Mouse (Mus musculus): ENCODE data around the gene Slc7a6.

Gene Slc7a6

DNA sequence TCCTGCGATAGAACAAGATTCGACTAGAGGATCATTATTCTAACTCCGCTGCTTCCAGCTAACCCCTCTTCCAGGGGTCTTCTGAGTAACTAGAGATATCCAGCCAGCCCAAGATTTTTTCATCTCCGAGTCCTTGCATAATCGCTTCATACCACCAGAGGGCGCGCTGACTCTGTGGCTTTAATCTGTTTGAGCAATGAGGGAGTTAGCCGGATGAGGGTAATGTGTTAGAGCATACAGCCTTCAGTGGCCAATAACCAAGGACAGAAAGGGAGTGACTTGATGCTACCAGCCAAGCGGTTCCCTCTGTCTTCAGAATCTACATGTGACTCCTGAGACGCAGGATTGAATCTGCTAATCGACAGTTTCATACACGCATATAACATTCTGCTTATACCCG is 27.9 kb upstream of the Slc7a6 start:
- peak; percentile 74 for DNase-seq

DNA sequence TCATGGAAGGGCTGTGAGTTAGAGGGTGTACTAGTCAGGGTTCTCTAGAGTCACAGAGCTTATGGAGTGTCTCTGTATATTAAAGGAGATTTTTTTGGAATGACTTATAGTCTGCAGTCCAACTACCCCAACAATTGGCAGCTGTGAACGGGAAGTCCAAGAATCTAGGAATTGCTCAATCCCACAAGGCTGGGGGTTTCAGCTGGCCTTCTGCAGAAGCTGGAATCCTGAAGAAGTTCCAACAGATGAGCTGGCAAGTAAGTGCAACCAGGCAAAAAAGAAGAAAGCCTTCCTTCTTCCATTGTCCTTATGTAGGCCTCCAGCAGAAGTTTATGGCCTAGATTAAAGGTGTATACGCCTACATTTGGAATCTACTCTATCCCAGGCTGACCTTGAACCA is 23.3 kb upstream of the Slc7a6 start:
- DNase-seq, result no peak

DNA sequence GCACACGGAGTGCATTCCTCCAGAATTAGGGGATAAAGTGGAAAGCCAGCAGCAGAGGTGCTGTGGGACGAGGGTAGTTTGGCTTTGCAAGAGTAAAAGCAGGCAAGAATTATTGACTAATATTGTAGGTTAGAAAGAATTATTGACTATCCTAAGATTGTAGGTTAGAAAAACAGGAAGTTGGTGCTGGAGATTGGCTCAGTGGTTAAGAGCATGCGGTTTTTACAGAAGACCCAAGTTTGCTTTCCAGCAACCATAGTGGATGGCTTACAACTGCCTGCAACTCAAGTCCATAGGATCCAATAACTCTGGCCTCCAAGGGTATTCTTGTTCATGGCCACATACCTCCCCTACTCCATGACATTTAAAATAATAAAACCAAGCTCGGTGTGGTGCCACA is 22.6 kb upstream of the Slc7a6 start:
- DNase-seq, result no peak

DNA sequence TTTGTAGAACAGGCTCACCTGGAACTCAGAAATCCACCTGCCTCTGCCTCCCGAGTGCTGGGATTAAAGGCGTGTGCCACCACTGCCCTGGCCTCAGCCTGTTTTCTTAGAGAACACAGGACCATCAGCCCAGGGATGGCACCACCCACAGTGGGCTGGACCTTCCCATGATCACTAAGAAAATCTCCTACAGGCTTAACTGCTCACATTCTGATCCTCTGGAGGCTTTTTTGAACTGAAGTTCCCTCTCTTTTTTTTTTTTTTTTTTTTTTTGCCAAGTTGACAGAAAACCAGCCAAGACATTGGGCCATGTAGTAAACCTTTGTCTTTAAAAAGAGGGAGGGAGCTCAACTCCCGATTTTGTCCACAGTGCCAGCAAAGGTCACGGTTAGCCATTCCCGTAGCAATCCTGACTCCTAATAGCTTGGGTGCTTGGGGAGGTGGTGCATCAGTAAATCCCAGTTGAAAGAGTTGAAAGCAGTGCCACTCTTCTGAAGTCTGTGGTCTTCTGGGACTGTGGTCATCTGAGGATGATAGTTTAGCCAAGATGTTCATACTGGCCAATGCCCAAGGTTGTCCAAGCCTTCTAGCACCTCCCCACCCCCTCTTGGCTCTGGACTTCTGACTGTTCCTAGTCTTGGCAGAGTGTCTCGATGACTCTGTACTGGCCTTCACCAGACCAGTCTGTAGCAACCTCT is 20.6 kb upstream of the Slc7a6 start:
- DNase-seq, result no peak

DNA sequence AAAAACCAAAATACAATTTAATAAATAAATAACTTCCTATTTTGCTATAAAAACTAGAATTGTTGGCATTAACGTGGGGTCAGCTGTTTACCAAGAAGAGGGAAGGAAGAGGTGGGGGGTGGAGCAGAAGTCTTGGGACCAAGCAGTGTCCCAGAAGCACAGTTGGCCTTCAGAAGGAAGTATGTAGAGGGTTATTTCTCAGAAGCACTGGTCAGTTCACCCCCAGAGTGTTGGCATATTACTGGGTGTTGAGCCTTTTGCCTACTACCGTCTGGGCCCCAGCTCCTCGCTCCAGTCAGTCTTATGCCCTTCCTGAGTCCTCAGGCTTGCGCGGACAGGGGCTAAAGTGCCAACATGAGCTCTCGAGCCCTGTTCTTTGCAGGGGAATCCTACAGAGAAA is 19.6 kb upstream of the Slc7a6 start:
- DNase-seq, result no peak

DNA sequence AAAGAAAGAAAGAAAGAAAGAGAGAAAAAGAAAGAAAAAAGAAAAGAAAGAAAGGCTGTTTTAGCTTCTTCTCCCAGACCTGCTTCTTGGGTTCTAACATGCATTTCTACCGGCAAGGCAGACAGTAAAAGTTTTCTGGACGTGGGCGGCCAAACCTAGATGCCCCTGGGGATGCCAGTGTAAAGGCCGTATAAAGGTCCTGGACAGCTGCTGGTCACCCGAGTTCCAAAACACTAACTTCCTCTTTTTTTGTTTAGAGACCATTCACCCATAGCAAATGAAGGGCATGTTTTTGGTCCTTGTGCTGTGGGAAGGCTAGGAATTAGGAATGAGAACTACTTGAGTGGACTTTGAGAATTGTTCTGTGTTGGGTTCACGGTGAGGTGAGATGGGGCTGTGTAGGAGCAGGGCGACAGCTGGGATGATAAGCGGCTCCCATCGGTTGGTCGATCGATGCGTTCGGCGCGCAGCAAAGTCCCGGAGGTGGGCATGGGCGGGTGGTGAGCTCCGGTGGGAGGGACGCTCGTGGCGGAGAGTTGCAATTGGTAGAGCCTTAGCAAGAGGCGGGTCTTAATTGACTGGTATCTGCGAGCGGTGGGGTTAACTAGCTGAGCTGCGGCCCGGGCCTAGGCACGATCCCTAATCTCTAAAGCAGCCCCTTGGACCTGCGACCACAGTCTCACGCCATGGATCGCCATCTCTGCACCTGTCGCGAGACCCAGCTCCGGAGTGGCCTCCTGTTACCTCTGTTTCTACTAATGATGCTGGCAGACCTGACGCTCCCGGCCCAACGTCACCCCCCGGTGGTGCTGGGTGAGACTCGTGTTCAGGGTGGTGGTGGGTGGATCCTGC is 18.6 kb upstream of the Slc7a6 start, which contains the start of gene Pla2g15:
Gene Pla2g15, plus strand, starts transcription at position 599 of the 852 bp plus-strand sequence.
- DNase-seq, result peak; percentile 95

DNA sequence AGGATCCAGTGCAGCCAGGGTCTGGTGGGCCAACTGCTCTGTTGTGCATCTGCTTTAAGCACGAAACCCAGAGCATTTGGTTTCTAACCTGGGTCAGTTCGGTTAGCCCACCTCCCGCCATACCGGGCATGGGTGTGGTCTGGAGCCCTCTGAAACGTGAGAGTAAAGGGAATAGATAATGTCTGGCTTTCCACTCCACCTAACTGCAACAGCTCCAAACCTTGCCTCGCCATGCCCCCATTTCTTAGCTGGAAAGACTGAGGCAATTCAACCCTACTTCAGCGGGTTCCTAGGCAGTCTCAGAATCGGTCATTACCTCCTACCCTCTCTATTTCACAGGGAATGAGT is 18.0 kb upstream of the Slc7a6 start:
- no peak for DNase-seq

DNA sequence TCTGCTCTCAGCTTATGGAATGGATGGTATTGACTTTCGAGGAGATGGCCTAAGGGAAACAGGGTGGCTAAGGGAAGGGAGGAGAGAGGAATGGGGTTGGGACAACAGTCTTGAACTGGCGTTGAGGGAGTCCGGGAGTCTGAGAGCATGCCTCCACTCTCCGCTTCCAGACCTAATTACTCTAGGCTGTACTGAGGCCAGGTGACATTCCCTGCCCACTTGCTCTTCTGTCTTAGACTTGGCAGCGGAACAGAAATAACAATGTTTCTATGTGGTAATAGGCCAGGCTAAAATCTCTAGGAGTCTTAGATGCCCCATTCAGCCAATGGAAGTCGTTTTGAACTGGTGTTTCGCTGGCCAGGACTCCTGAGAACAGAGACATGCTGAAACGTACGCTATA is 17.6 kb upstream of the Slc7a6 start:
- no peak for DNase-seq

DNA sequence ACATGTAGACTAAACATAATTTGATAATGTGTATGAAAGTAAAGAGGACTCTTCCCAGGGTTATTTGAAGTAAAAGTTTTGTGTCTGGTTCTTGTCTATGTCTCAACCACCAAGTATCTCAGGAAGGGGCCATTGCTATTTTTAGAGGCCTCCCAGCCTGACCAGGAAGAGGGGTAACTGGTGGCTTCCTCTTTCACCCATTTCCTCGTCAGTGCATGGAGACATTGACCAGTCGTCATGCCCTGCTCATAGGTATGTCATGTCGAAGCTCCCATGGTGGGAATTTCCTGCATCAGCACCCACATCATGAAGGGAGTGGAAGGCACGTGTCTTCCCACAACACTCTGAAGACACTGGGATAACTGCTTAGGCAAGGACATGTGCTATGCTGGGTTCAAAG is 15.8 kb upstream of the Slc7a6 start:
- no peak for DNase-seq

DNA sequence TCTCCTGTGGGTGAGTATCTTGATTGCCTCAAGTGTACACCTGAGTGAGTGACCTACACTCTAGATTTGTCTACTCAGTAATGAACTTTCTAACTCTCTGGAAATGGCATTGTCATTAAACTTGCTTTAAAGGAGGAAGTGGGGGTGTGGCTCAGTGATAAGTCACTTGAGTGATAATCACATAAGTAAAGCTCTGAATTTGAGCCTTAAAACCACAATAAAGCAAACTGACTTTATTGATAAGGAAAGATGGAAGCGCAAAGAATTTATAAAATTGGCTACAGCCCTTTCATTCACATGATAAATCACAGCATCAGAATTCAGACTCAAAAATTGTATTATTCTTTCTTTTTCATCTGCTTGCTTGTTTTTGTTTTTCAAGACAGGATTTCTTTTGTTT is 11.2 kb upstream of the Slc7a6 start:
- DNase-seq, result no peak

DNA sequence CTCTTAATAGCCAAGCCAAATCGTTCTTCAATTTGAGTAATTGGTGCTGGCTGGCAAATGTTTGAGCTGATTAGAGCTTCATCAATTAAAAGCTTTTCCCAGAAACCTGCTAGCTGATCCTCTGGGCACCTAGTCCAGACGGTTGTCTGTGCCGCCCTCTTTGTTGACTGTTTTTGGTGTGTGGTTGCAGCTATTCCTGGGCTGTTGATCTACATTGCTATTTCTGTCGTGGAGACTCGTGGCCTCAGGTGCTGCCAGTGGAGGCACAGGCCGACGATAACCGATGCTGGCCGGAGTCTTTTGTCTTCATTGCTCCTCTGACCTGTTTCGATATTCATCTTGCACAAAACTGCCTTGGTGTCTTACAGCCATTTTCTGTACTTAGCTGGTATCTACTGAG is 10.3 kb upstream of the Slc7a6 start:
- no peak for DNase-seq

DNA sequence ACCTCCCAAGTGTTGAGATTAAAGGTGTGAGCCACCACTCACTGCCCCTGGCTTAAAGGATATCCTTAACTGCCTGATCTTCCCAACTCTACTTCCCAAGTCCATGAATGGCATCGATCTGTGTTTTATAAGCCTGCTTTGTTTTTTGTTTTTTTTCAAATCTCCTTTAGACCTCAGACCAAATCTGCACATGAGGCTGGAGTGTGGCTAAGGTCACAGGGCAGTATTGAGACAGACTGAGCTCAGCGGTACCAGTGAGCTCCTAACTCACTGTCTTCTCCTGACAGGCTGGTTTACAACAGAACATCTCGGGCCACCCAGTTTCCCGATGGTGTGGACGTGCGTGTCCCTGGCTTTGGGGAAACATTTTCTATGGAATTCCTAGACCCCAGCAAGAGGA is 8.8 kb upstream of the Slc7a6 start:
- no peak for DNase-seq

DNA sequence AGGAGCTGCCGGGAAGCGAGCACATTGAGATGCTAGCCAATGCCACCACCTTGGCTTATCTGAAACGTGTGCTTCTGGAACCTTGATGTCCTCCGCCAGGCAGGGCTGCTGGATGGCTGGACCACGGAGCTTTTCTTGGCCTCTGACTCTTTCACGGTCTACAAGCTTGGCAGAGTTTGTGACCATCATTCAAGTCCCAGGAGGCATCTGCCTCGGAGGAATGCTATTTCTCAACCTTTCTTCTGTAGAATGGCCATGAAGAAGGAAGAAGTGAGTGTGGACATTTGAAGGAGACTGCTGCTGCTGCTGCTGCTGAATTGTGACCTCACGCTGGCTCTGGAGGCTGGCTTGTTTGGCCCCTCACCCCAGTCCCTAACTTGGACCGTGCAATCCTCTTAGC is 5.4 kb upstream of the Slc7a6 start:
- DNase-seq, result no peak

DNA sequence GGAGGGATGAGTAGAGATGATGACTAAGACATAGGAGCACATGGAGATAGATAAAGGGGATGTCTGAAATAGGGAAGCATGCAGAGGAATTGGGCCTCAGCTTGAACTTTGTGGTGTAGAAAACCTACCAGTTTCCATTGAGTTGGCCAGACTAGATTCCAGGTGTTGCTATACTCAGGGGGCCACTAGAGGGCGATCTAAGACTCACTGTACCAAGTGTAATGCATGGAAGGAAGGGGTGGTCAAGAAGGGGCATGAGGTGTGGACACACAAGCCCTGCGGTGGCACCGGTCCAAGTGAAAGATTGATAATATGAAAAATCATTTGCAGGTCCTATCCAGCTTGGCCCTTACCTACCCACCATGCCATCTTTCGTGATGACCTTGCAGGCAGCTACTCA is 3.2 kb upstream of the Slc7a6 start:
- peak; percentile 69 for DNase-seq

DNA sequence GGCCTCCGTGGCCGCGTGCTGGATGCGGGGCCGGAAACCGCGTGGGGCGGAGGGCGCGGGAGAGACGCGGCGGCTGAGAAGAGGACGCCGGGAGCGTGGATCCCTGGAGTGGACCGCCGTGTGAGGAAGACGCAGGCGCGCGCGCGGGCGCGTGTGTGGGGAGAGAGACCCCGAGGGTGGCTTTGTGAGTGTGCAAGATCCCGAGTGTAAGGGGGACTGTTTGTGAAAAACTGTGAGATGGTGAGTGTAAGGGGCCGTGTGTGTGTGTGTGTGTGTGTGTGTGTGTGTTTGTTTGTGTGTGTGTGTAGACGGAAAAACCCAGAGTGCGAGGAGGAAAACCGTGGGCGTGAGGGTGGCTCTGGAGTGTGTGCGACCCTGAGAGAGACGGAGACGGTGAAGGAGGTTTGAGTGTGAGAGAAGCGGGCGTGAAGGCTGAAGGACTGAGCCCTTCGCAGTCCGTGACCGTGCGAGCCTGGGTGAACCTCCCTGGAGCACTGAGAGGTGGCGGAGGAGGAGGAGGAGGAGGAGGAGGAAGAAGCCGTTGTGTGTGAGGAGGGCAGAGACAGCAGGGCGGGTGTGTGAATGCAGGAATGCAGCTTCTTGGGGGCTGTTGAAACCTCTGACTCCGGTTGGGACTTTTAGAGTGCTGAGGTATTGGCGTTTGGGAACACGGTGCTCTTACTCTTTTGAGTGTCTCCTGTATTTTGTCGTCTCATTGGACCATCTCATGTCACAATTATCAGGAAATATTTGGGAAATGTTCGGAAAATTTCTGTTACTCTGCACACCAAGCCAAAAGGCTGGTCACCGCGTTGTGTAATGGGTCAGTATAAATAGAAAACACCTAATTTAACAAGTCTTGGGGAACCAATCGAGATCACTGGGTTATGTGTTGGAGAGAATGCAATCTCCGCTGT is 618 bp downstream of the Slc7a6 start:
- peak; percentile 40 for DNase-seq

DNA sequence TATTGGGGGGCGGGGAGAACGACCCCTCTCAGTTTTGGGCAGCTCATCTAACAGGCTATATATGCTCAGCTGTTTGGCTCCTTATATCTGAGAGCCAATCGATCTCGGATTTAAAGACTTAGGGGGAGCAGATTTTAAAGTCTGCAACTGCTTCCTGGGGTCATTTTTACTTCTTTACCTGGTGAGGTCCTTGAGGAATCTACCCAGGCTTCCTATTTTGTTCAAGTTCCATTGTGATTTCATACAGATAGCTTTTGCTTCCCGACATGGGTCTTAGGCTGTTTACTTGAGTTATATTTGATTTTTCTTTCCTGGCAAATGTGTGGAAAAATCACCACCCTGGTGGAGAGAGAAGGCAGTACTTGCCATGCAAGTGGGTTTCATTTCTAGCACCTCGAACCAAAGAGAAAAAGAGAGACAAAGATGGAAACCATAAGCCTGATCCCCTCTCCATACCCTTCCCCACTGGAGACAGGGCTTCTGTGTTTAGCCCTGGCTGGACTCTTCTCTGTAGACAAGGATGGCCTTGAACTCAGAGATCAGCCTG is 1.4 kb downstream of the Slc7a6 start:
- no peak for DNase-seq

DNA sequence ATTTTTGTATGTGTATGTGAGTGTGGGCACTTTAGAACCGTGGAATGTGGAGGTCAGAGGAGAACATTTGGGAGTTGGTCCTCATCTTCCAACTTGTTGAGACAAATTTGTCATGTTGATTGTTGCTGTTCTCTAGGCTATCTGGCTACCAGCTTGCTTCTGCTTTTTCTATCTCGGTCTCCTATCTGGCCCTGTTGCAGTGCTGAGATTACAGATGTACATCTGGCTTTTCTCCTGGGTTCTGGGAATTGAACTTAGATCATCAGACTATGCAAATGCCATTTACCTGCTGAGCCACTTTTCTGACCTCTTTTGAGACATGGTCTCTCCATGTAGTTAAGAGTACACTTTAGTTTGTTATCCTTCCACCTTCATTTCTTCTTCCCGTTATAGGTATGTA is 4.9 kb downstream of the Slc7a6 start:
- no peak for DNase-seq

DNA sequence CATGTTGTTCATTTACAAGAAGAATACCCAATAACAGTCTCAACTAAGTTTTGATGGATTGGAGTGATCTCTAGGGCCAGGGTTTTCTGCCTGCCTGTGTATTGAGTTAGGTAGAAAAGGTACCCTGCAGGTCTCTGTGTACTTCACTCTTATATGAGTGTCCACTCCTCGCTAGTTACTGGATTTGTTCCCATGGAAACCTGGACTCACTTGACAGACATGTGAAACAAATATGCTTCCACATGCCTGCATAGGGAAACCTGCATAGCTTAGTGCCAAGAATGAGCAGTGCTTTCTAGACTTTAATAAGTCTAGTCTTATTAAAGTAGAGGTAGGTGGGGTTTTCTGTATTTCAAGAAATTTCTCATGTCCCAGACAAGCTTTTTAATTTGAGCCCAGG is 8.2 kb downstream of the Slc7a6 start:
- DNase-seq, result no peak

DNA sequence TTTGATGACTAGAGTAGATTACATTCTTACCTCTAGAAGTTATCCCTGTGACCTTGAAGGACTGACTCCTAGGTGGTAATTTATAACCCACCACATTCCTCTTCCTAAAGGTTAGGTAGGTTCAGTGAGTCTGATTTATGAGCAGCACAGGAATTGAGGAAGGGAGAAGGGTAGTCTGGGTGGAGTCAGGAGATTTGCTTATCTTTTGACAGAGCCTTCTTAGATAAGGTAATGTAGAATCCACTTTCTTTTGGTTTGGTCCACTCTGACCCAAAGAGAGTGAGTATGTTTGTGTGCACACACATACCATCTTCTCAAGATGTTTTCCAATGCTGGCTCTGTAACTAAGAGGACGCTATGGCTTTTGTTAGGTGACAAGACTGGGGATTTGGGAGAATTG is 8.9 kb downstream of the Slc7a6 start:
- no peak for DNase-seq

DNA sequence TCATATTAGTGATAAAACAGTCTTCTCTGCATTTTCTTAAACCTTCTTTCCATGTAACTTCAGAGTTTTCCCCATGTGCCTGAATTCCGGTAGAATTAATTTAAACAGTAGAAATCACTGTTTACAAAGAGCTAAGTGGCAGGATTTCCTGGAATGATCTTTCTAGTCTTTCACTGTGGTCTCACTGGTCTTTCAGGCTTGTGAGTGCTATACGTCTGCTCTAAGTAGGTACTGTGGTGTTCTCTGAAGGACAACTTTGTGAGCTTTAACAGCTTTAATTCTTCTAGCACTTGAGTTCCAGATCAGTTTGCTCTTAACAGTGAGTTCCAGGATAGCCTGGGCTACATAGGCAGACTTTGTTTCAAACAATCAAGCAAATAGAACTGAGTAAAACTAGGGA is 9.8 kb downstream of the Slc7a6 start:
- DNase-seq, result no peak

DNA sequence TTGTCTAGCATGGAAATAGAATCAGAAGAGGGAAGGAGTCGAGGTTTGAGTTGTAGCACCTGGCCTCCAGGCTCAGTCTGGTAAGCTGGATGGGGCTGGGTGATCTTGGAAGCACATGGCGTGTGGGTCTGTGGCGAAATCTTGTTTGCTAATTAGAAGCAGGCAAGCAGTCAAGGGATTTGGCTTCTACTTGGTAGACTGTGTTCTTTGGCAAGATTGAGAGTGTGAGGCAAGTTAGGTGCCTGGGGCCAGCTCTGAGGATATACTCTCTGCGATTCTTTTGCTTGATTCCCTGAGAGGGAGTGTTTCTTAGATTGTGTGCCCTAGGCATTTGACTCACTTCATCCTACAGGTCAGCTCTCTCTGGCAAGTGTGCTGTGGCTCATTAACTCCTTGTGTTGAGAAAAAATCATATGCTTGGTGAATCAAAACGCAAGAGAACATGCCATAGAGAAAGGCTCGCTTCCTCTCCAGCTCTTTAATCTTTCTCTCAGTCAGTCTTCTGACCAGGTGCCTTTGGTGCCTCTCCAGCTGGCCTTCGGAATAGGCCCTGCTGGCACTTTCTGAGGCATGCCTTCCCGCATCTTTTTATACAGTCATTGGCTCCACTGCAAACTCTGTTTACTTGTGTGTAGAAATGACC is 17.1 kb downstream of the Slc7a6 start:
- DNase-seq, result peak; percentile 28

DNA sequence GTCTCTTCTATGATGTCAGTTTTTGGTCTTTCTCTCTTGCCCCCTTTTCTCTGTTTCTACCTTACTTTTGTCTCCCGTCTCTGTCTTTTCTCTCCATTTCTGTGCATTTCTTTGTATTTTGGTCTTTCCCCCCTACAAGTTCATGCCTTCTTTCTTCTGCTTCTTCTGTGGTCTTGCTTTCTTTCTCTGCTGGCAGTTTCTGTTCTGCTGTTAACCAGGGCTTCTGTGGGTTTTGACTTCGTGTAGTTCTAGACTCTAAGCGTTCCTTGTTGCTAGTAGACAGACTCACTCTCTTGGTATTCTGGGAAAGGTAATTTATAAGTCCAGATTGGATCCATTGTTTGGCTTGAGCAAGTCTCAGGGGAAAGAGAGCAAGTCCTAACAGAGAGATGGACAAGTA is 17.7 kb downstream of the Slc7a6 start:
- DNase-seq, result no peak

DNA sequence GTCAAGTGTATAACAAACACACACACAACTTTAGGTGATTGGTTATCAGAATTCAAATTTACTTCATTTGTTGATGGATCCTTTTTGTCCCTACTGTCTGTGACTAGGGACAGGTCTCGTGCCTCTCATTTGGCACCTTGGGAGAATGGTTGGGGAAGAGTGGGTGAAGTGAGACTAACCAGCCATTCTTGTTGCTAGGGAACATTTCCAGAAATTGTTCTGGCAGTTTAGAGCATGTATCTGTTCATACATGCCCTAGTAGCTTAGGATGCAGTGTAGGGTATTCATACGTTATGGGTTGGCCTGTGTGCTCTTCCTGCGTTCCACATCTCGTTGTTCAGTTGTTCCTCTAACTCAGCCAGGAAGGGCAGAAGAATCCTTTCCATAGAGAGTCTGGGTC is 20.5 kb downstream of the Slc7a6 start:
- no peak for DNase-seq

Measured in right cerebral cortex, adult 18-20 months (tissue).